Mouse (Mus musculus): ENCODE measurements around the gene Cacna1e.

Gene Cacna1e

GRCm38 (mm10) chr1:154712747-154713146, 171.6 kb downstream of the Cacna1e start:
- no peak for DNase-seq (ENCODE audit: low read depth, low spot score)

GRCm38 (mm10) chr1:154707584-154708290, 176.6 kb downstream of the Cacna1e start:
- DNase-seq (ENCODE audit: low read depth, low spot score): no peak

- DNase-seq (ENCODE audit: low read depth, low spot score): no peak
Observed at GRCm38 (mm10) chr1:154706974-154707373, 177.3 kb downstream of the Cacna1e start.

- no peak for DNase-seq (ENCODE audit: low read depth, low spot score)
Observed at GRCm38 (mm10) chr1:154705882-154706565, 178.3 kb downstream of the Cacna1e start.

- no peak for DNase-seq (ENCODE audit: low read depth, low spot score)
Observed at GRCm38 (mm10) chr1:154704558-154705185, 179.6 kb downstream of the Cacna1e start.

- DNase-seq (ENCODE audit: low read depth, low spot score): no peak
Observed at GRCm38 (mm10) chr1:154702623-154703022, 181.7 kb downstream of the Cacna1e start.

- peak; percentile 80 for DNase-seq (ENCODE audit: low read depth, low spot score)
Observed at GRCm38 (mm10) chr1:154688876-154689665, 195.2 kb downstream of the Cacna1e start.

GRCm38 (mm10) chr1:154686861-154687260, 197.4 kb downstream of the Cacna1e start:
- DNase-seq (ENCODE audit: low read depth, low spot score): no peak

- no peak for DNase-seq (ENCODE audit: low read depth, low spot score)
Observed at GRCm38 (mm10) chr1:154683477-154684106, 200.7 kb downstream of the Cacna1e start.

GRCm38 (mm10) chr1:154678989-154679388, 205.3 kb downstream of the Cacna1e start:
- no peak for DNase-seq (ENCODE audit: low read depth, low spot score)

- no peak for DNase-seq (ENCODE audit: low read depth, low spot score)
Observed at GRCm38 (mm10) chr1:154678151-154678550, 206.2 kb downstream of the Cacna1e start.

- DNase-seq (ENCODE audit: low read depth, low spot score): no peak
Observed at GRCm38 (mm10) chr1:154677677-154678076, 206.6 kb downstream of the Cacna1e start.

GRCm38 (mm10) chr1:154663721-154664120, 220.6 kb downstream of the Cacna1e start:
- no peak for DNase-seq (ENCODE audit: low read depth, low spot score)

- peak; percentile 84 for DNase-seq (ENCODE audit: low read depth, low spot score)
Observed at GRCm38 (mm10) chr1:154661977-154662376, 222.3 kb downstream of the Cacna1e start.

- peak; percentile 91 for DNase-seq (ENCODE audit: low read depth, low spot score)
Observed at GRCm38 (mm10) chr1:154661221-154661864, 223.0 kb downstream of the Cacna1e start.

GRCm38 (mm10) chr1:154657366-154657765, 226.9 kb downstream of the Cacna1e start:
- DNase-seq (ENCODE audit: low read depth, low spot score): no peak

- no peak for DNase-seq (ENCODE audit: low read depth, low spot score)
Observed at GRCm38 (mm10) chr1:154653951-154654350, 230.3 kb downstream of the Cacna1e start.

- no peak for DNase-seq (ENCODE audit: low read depth, low spot score)
Observed at GRCm38 (mm10) chr1:154646156-154646950, 237.9 kb downstream of the Cacna1e start.

- DNase-seq (ENCODE audit: low read depth, low spot score): no peak
Observed at GRCm38 (mm10) chr1:154637821-154638220, 246.5 kb downstream of the Cacna1e start.

GRCm38 (mm10) chr1:154635766-154636165, 248.5 kb downstream of the Cacna1e start:
- peak; percentile 81 for DNase-seq (ENCODE audit: low read depth, low spot score)
